Mouse (Mus musculus) MEL (cell line): ENCODE measurements around the gene Slc35b4.

ENCODE experiments used
- CHD2 ChIP-seq: IDR thresholded peaks from 2 replicates; pipeline ENCODE4 v1.6.1; 2011; ENCODE audit warnings: low read length, improper control_type of control experiment
- CTCF ChIP-seq, 3 experiments: IDR thresholded peaks in 2 of 3; conservative IDR thresholded peaks in 1 of 3; 2 replicates each; pipeline ENCODE4 v1.5.1; 2011 to 2012; ENCODE audit warnings: low read length in 3 of 3, low read depth in 2 of 3, mild to moderate bottlenecking in 2 of 3, improper control_type of control experiment in 1 of 3, inconsistent platforms in 1 of 3, mixed read lengths in 1 of 3, moderate library complexity in 1 of 3; ENCODE audit not compliant: control insufficient read depth in 1 of 3, insufficient read depth in 1 of 3, poor library complexity in 1 of 3, severe bottlenecking in 1 of 3
- MAX ChIP-seq: IDR thresholded peaks from 2 replicates; pipeline ENCODE4 v1.6.1; 2011; ENCODE audit warnings: low read length, improper control_type of control experiment
- MAZ ChIP-seq: IDR thresholded peaks from 2 replicates; pipeline ENCODE4 v1.6.1; 2012; ENCODE audit warnings: low read depth, mild to moderate bottlenecking, inconsistent platforms, low read length, improper control_type of control experiment
- POLR2A ChIP-seq, 2 experiments: IDR thresholded peaks; 2 replicates each; pipeline ENCODE4 v1.6.1; 2011 to 2012; ENCODE audit warnings: low read length in 2 of 2, mild to moderate bottlenecking in 2 of 2, control low read depth in 1 of 2, improper control_type of control experiment in 1 of 2, low read depth in 1 of 2, moderate library complexity in 1 of 2; ENCODE audit not compliant: control insufficient read depth in 1 of 2, insufficient read depth in 1 of 2, poor library complexity in 1 of 2
- POLR2AphosphoS5 ChIP-seq: IDR thresholded peaks from 2 replicates; pipeline ENCODE4 v1.6.1; 2012; ENCODE audit warnings: low read depth, borderline replicate concordance, mild to moderate bottlenecking, inconsistent platforms, low read length, moderate library complexity, mixed read lengths
- ZC3H11A ChIP-seq: IDR thresholded peaks from 2 replicates; pipeline ENCODE4 v1.6.1; 2012; ENCODE audit warnings: low read depth, mild to moderate bottlenecking, inconsistent platforms, low read length, improper control_type of control experiment
- ZMIZ1 ChIP-seq: IDR thresholded peaks from 2 replicates; pipeline ENCODE4 v1.6.1; 2012; ENCODE audit warnings: low read depth, mild to moderate bottlenecking, inconsistent platforms, low read length, improper control_type of control experiment, moderate library complexity
- ZNF384 ChIP-seq: IDR thresholded peaks from 2 replicates; pipeline ENCODE4 v1.6.1; 2012; ENCODE audit warnings: low read depth, mild to moderate bottlenecking, inconsistent platforms, low read length, improper control_type of control experiment

- no peak for TF ChIP-seq CTCF (IDR thresholded peaks at IDR 0.05 in 2 of 3, conservative IDR thresholded peaks at IDR 0.05 in 1 of 3; ENCODE audit: control insufficient read depth in 1 of 3, insufficient read depth in 1 of 3, low read depth in 2 of 3, low read length in 3 of 3, poor library complexity in 1 of 3, severe bottlenecking in 1 of 3)
- TF ChIP-seq MAX = no peak
- no peak for TF ChIP-seq POLR2A (IDR thresholded peaks at IDR 0.05; ENCODE audit: control insufficient read depth in 1 of 2, insufficient read depth in 1 of 2, low read depth in 1 of 2, low read length in 2 of 2, poor library complexity in 1 of 2)
- no peak for TF ChIP-seq POLR2AphosphoS5
- no peak for TF ChIP-seq ZNF384
- TF ChIP-seq ZC3H11A = no peak
- TF ChIP-seq ZMIZ1 = no peak
- TF ChIP-seq MAZ = no peak
- TF ChIP-seq CHD2 = no peak
Measured at GRCm38 (mm10) chr6:34111406-34111805, 65.5 kb downstream of the Slc35b4 start.
